Mouse (Mus musculus) lung, postnatal 0 days (tissue): ENCODE data around the gene Ankrd44. TPM values are rescaled to one million over a fixed set of nuclear protein-coding genes. Genes with fewer than 3 reads are reported as not detected.

Experiments
- ATAC-seq: fragments of 200-750 bp; cut with Nextera tagmentation; 2 replicates; pipeline ENCODE4 v1.8.0; 2017; ENCODE audit warnings: moderate library complexity
- DNase-seq: peaks from one replicate; pipeline ENCODE4 v3.0.0-alpha.2; 2016; ENCODE audit warnings: low spot score
- H3K27ac ChIP-seq: fragments of 300-500 bp; sonication (generic); 2 replicates; pipeline ENCODE4 v1.5.1; 2014; ENCODE audit warnings: antibody characterized with exemption, mild to moderate bottlenecking, low read length, mixed read lengths
- H3K27me3 ChIP-seq: fragments of 300-500 bp; sonication (generic); replicated peaks from 2 replicates; pipeline ENCODE4 v1.6.1; 2014; ENCODE audit warnings: low read length, mixed read lengths; ENCODE audit not compliant: insufficient read depth
- H3K36me3 ChIP-seq: fragments of 300-500 bp; sonication (generic); 2 replicates; pipeline ENCODE4 v1.6.1; 2014; ENCODE audit warnings: low read length, mixed read lengths; ENCODE audit not compliant: insufficient read depth
- H3K4me1 ChIP-seq: fragments of 300-500 bp; sonication (generic); 2 replicates; pipeline ENCODE4 v1.6.1; 2014; ENCODE audit warnings: antibody characterized with exemption, low read depth, low read length, mixed read lengths; ENCODE audit not compliant: insufficient read depth
- H3K4me2 ChIP-seq: fragments of 300-500 bp; sonication (generic); replicated peaks from 2 replicates; pipeline ENCODE4 v1.6.1; 2014; ENCODE audit warnings: low read depth, mild to moderate bottlenecking, low read length, moderate library complexity, mixed read lengths
- H3K4me3 ChIP-seq: fragments of 300-500 bp; sonication (generic); 2 replicates; pipeline ENCODE4 v1.5.1; 2014; ENCODE audit warnings: low read depth, low read length
- H3K9ac ChIP-seq: fragments of 300-500 bp; sonication (generic); replicated peaks from 2 replicates; pipeline ENCODE4 v1.6.1; 2014; ENCODE audit warnings: low read depth, mild to moderate bottlenecking
- H3K9me3 ChIP-seq: fragments of 300-500 bp; sonication (generic); 2 replicates; pipeline ENCODE4 v1.6.1; 2016; ENCODE audit warnings: low read length, mixed read lengths
- CTCF ChIP-seq: IDR thresholded peaks from 2 replicates; pipeline ENCODE4 v1.5.1; 2016; ENCODE audit warnings: antibody characterized with exemption, mild to moderate bottlenecking
- EP300 ChIP-seq: IDR thresholded peaks from 2 replicates; pipeline ENCODE4 v1.6.1; 2016; ENCODE audit warnings: antibody characterized with exemption, mild to moderate bottlenecking, control low read depth
- WGBS: fragments of 180-500 bp; shearing (Covaris S2); extraction: QIAGEN DNeasy Blood & Tissue Kit; methylation state at CpG from one replicate; pipeline ENCODE4 v1.1.7; 2014; 5-methylcytosine and 5-hydroxymethylcytosine counted together
- polyA plus RNA-seq: library from polyadenylated mRNA; unstranded; fragments of >200 nt; fragmentation: Nextera tagmentation; extraction: Ambion mirVana; gene quantifications from 2 replicates; pipeline ENCODE4 v1.2.1, GENCODE M21; 2015

Ankrd44 gene
- polyA plus RNA-seq = 16.5 and 17.8 TPM in 2 replicates

DNA sequence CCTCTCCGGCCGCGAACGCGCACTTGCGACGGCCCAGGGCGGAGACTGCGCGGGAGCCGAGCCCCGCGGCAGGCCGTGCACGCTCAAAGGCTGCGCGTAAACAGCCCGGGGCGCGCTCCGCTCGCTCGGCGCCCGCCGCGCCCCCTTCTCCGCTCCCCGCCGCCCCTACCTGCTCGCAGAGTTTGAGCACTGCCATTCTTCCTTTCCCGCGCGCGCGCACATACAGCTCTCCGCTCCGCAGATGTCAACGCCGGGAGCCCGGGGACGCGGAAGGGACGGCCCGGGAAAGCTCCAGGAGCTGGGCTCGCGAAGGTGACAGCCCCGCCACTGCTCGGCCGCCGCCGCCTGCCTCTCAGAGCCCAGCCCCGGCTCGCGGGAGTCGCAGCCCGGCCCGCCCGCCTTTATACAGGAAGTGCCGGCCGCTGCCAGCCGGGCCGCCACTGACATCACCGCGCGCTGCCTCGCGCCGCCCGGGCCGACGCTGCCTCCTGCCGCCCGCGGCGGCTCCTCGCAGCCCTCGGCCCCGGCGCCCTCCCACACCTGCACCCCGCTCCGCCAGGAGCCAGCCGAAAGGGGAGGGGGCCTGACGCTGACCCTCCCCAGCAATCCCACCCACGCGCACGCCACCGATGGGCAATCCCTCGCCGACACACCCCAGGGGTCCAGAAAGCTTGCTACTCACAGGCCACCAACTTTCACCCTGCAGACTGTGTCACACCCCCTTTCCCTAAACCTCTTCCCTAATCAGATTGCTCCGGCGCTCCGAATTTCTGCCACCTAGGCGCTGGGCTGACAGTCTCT, at the start of gene Ankrd44:
TSS of gene Ankrd44 (minus strand) at position 417 of the 801 bp plus-strand sequence.
- peak; percentile 54 for TF ChIP-seq CTCF
- no peak for TF ChIP-seq EP300
- WGBS = under 1% methylated on average over 62 of the region's 94 CpGs

DNA sequence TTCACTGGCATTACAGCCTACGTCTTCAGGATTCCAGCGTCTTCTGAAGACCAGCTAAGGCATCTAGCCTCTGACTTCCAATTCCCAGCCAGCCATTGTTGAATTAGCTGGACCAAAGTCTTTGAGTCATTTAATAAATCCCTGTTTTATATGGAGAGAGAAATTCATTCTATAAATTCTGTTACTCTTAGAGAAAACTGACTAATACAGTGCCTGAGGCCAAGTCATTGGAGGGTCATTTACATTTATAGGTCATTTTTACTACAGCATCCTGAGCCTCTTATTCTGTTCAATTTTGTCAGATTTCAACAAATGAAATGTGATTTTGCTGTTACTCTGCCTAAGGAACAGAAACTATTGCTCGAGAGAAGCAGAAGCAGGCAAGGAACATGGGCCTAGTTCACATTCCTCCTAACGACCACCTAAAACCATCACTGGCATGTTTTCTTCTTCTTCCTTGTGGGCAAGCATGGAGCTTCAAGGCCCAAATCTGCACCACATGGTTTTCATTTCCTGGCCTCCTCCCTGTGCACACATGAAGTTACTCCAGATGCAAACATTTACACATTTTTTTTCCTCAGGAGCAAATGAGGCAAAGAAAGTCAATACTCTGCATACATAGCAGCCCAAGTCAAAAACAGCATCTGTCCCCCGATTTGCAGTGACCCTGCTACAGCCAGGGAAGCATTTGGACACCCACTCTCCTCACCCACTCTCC, 45.7 kb upstream of the Ankrd44 start:
- no peaks in the 10 kb centered on the region for H3K27me3 ChIP-seq
- H3K4me1 ChIP-seq = no peaks in the 10 kb centered on the region
- no peaks in the 10 kb centered on the region for H3K36me3 ChIP-seq
- H3K27ac ChIP-seq = no peak overlapping the region
- H3K4me2 ChIP-seq = no peak overlapping the region
- TF ChIP-seq EP300 (no peak), CTCF (no peak)
- H3K9ac ChIP-seq = no peak overlapping the region
- H3K9me3 ChIP-seq = no peaks in the 10 kb centered on the region
- ATAC-seq (no peak), DNase-seq (no peak)
- 86% methylated on average over 5 of the region's 5 CpGs for WGBS
- no peak overlapping the region for H3K4me3 ChIP-seq

More for the DNA sequence above, at the start of gene Ankrd44:
- Histone ChIP-seq H3K4me3 (peak within 1 kb of the TSS; percentile 95), H3K36me3 (no peaks in the 10 kb centered on the region), H3K27me3 (no peaks in the 10 kb centered on the region), H3K4me1 (peaks cover 12% of the 10 kb centered on the region), H3K27ac (peak within 1 kb of the TSS; percentile 91), H3K4me2 (peak within 1 kb of the TSS; percentile 96), H3K9ac (peak within 1 kb of the TSS; percentile 84), H3K9me3 (no peaks in the 10 kb centered on the region)
- ATAC-seq (peak; percentile 98), DNase-seq (peak; percentile 94)

DNA sequence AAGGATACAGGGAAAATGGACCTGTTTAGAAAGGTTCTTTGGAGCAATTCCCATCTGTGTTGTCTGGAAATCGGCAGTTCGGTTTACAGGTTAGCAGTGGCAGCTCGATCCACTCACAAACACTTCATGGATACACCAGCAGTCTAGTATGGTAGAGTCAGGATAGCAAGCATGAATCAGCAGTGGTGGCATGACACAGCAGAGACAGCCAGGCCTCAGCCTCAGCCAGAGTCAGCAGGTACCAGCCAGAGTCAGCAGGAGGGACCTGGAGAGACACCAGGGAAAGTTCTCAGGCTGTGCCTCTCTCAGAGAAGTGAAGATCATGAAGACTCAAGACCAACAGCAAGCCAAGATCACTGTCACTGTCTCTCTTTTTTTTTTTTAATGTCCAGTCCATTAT, 40.7 kb upstream of the Ankrd44 start:
- TF ChIP-seq EP300 (no peak), CTCF (no peak)
- DNase-seq = no peak
- Histone ChIP-seq H3K9me3 (no peaks in the 10 kb centered on the region), H3K4me3 (no peak overlapping the region), H3K9ac (no peak overlapping the region), H3K4me2 (no peak overlapping the region), H3K27ac (no peak overlapping the region), H3K36me3 (no peaks in the 10 kb centered on the region), H3K4me1 (no peaks in the 10 kb centered on the region), H3K27me3 (no peaks in the 10 kb centered on the region)
- 88% methylated on average over 3 of the region's 3 CpGs for whole genome bisulfite sequencing
- ATAC-seq = no peak

DNA sequence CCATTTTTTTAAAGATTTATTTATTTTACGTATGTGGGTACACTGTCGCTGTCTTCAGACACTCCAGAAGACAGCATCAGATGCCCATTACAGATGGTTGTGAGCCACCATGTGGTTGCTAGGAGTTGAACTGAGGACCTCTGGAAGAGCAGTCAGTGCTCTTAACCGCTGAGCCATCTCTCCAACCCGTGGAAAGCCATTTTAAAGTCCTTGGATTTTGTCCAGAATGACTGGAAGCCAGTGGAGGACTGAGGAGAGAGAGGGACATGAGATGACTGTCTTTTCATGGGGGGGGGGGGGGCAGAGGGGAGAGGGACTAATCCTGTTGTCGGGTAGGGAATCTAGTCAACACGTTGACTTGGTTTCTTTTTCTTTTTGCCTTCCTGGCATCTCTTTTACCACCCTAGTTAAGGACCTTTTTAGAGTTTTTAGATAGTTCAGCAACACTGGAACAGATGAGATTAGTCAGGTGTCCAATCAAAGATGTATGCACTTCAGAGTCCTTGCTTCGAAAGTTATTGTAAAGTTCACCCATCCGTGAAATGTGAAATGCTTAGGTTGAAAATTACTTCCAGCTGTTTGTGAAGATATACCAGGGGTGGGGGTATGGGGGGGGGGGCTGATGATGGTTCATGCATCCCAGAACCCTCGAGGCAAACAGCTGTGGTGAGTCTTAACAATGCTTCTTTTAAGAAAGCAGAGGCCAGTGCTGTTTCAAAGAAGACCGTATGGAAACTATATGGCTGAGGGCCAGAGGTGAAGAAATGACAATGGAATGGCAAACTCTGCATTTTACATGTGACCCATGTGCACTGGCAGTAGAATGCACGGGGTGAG, 39.2 kb upstream of the Ankrd44 start:
- Histone ChIP-seq H3K4me3 (no peak overlapping the region), H3K27ac (no peak overlapping the region), H3K4me2 (no peak overlapping the region), H3K4me1 (no peaks in the 10 kb centered on the region), H3K9ac (no peak overlapping the region), H3K27me3 (no peaks in the 10 kb centered on the region), H3K36me3 (no peaks in the 10 kb centered on the region), H3K9me3 (no peaks in the 10 kb centered on the region)
- WGBS = 71% methylated on average over 11 of the region's 11 CpGs
- TF ChIP-seq EP300 (no peak), CTCF (no peak)
- ATAC-seq (no peak), DNase-seq (no peak)

DNA sequence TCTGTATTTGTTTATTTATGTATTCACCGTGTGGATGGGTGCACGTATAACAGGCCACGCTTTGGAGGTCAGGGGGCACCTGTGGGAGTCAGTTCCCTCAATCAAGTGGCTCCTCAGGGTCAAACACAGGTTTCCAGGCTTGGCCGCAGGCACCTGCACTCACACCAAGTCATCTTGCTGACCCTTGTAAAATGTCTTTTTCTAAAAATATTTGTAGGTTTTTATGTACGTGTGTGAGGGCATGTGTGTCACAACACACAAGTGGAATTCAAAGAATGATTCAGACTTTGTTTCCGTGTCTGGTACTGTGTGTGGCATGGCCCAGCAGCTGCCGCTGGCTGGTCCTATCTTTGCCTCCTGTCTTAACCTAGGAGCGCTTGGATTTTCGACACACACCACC, 35.5 kb upstream of the Ankrd44 start:
- WGBS = 66% methylated on average over 9 of the region's 9 CpGs
- no peak for ATAC-seq
- no peak for TF ChIP-seq CTCF
- no peak for TF ChIP-seq EP300

More for the DNA sequence above, 35.5 kb upstream of the Ankrd44 start:
- no peak overlapping the region for H3K4me2 ChIP-seq
- no peak overlapping the region for H3K27ac ChIP-seq
- no peaks in the 10 kb centered on the region for H3K27me3 ChIP-seq
- no peak overlapping the region for H3K9ac ChIP-seq
- H3K36me3 ChIP-seq = no peaks in the 10 kb centered on the region
- no peaks in the 10 kb centered on the region for H3K9me3 ChIP-seq
- H3K4me1 ChIP-seq = no peaks in the 10 kb centered on the region
- H3K4me3 ChIP-seq = no peak overlapping the region
- no peak for DNase-seq
